ENCODE assay signal across 9 mouse cellular contexts in genomic region chr4:133439460-133440376, GRCm38 (mm10). TPM values are rescaled to one million over a fixed set of nuclear protein-coding genes. Genes with fewer than 3 reads are reported as not detected.
DNase-seq lines count a peak whose midpoint lies in the region; ATAC-seq and TF ChIP-seq lines count a peak whose summit lies in the region.
"Had no signal": no experiment of that assay in that cellular context is flagged by ENCODE, and none has a peak within 500 bp of the region (broad histone marks: within the 10 kb centered on the region; RNA-seq: fewer than 3 reads in every experiment).

No protein-coding gene starts in this region.

- peaks cover 11% of the 10 kb centered on the region for H3K27me3 ChIP-seq in forebrain, embryonic 10.5 days (ENCODE audit: poor library complexity, severe bottlenecking)
- H3K27me3 ChIP-seq in intestine, embryonic 16.5 days (replicated peaks; ENCODE audit: control insufficient read depth, insufficient read depth, low read length) = no peaks in the 10 kb centered on the region
- no peaks in the 10 kb centered on the region for H3K27me3 ChIP-seq in neural tube, embryonic 14.5 days (ENCODE audit: control insufficient read depth, insufficient read depth, low read length)

- peak; percentile 81 for ATAC-seq in intestine, embryonic 16.5 days
- peak; percentile 84 for ATAC-seq in neural tube, embryonic 14.5 days (ENCODE audit: low read depth)
- no peak for ATAC-seq in erythroblast, adult 5-6 weeks (replicated peaks; ENCODE audit: low FRiP score, poor library complexity, severe bottlenecking)

- peak overlapping the region; percentile 46 for H3K4me3 ChIP-seq in forebrain, embryonic 10.5 days
- peak overlapping the region; percentile 32 for H3K4me3 ChIP-seq in intestine, embryonic 16.5 days (ENCODE audit: low read length)
- no peak overlapping the region for H3K4me3 ChIP-seq in neural tube, embryonic 14.5 days (ENCODE audit: low read depth, low read length)

- peak; percentile 41 to 56 for DNase-seq in layer of hippocampus, adult 18-20 months (ENCODE audit: low spot score in 2 of 2)
- DNase-seq in layer of hippocampus, adult 9-10 months (ENCODE audit: low spot score) = no peak
- peak; percentile 94 for DNase-seq in brain, embryonic 14.5 days (ENCODE audit: low read depth)
- peak; percentile 74 for DNase-seq in forebrain, embryonic 10.5 days (ENCODE audit: extremely low spot score, low spot score)
- no peak for DNase-seq in urinary bladder, postnatal 4 days (ENCODE audit: low spot score in 2 of 2)

- no peak for TF ChIP-seq POLR2A in brain, embryonic 14.5 days (IDR thresholded peaks at IDR 0.05; ENCODE audit: borderline replicate concordance, extremely low read depth, insufficient read depth, insufficient read length, poor library complexity, severe bottlenecking)

- H3K4me1 ChIP-seq in forebrain, embryonic 10.5 days = peaks cover 60% of the 10 kb centered on the region
- H3K4me1 ChIP-seq in intestine, embryonic 16.5 days (ENCODE audit: control insufficient read depth, insufficient read depth, low read length) = peaks cover 34% of the 10 kb centered on the region
- peaks cover 5% of the 10 kb centered on the region; the same call in 1 of the 2 replicates for H3K4me1 ChIP-seq in neural tube, embryonic 14.5 days (ENCODE audit: control insufficient read depth, insufficient read depth, low read length)

- H3K36me3 ChIP-seq in forebrain, embryonic 10.5 days (replicated peaks) = no peaks in the 10 kb centered on the region
- H3K36me3 ChIP-seq in intestine, embryonic 16.5 days (ENCODE audit: control insufficient read depth, insufficient read depth, low read length) = no peaks in the 10 kb centered on the region
- H3K36me3 ChIP-seq in neural tube, embryonic 14.5 days (ENCODE audit: control insufficient read depth, insufficient read depth, low read length) = no peaks in the 10 kb centered on the region

- no peak for TF ChIP-seq CTCF in brain, embryonic 14.5 days (IDR thresholded peaks at IDR 0.05; ENCODE audit: borderline replicate concordance, extremely low read depth, insufficient read depth, insufficient read length)

- no peaks in the 10 kb centered on the region for H3K9me3 ChIP-seq in forebrain, embryonic 10.5 days
- H3K9me3 ChIP-seq in intestine, embryonic 16.5 days (ENCODE audit: control insufficient read depth, low read length) = no peaks in the 10 kb centered on the region
- H3K9me3 ChIP-seq in neural tube, embryonic 14.5 days (ENCODE audit: control insufficient read depth, low read length) = no peaks in the 10 kb centered on the region

- H3K27ac ChIP-seq in forebrain, embryonic 10.5 days = peak overlapping the region; percentile 89
- H3K27ac ChIP-seq in intestine, embryonic 16.5 days (ENCODE audit: low read length) = peak overlapping the region; percentile 96
- peak overlapping the region; percentile 70 for H3K27ac ChIP-seq in neural tube, embryonic 14.5 days (ENCODE audit: low read depth, low read length)
- H3K27ac ChIP-seq: macrophage had no signal

- 12% methylated on average over 17 of the region's 17 CpGs for WGBS in forebrain, embryonic 10.5 days
- WGBS in intestine, embryonic 16.5 days = 7% methylated on average over 17 of the region's 17 CpGs
- 9% methylated on average over 17 of the region's 17 CpGs for WGBS in neural tube, embryonic 14.5 days

- peak overlapping the region; percentile 65 for H3K9ac ChIP-seq in intestine, embryonic 16.5 days (ENCODE audit: low read depth, low read length)
- H3K9ac ChIP-seq in neural tube, embryonic 14.5 days (replicated peaks; ENCODE audit: low read depth, low read length) = 0 out of 2 replicates have a peak overlapping the region, but pooled peaks have one; percentile 32

- peak overlapping the region; percentile 55 for H3K4me2 ChIP-seq in intestine, embryonic 16.5 days (ENCODE audit: low read depth, low read length)
- peak overlapping the region; percentile 35 for H3K4me2 ChIP-seq in neural tube, embryonic 14.5 days (ENCODE audit: low read depth, low read length)

RNA-seq across cellular contexts. Expression of gene Tent5b, which starts 40.2 kb away (rescaled TPM):
- not detected for total RNA-seq in layer of hippocampus, adult 18-20 months (2021)
- polyA plus RNA-seq in brain, embryonic 14.5 days (2012; rRNA removed) = 0.19 and 0.45 TPM in 2 replicates
- 0.71 and 1.2 TPM in 2 replicates for polyA plus RNA-seq in forebrain, embryonic 10.5 days (2016; fragmentation: Nextera tagmentation; extraction: Ambion mirVana)
- 0.66 and 0.73 TPM in 2 replicates for polyA plus RNA-seq in intestine, embryonic 16.5 days (2015; fragmentation: Nextera tagmentation; extraction: Ambion mirVana)
- 0.18 TPM in 1 of 2 replicates, not detected in the other for polyA plus RNA-seq in neural tube, embryonic 14.5 days (2014; fragmentation: Nextera tagmentation; extraction: Ambion mirVana)
- not detected in 2 replicates for total RNA-seq in erythroblast, adult 5-6 weeks (2015; ENCODE audit: low replicate concordance)
- total RNA-seq in erythroblast, adult 5-6 weeks (2017; ENCODE audit: low replicate concordance) = not detected in 2 replicates
- polyA plus RNA-seq: macrophage had no signal

RNA-seq across cellular contexts. Expression of gene Trnp1, which starts 58.6 kb away (rescaled TPM):
- total RNA-seq in layer of hippocampus, adult 18-20 months (2021) = 100 to 1,000 TPM; 178 to 179 TPM
- polyA plus RNA-seq in brain, embryonic 14.5 days (2012; rRNA removed) = 6.6 and 8.2 TPM in 2 replicates
- 0.36 and 0.48 TPM in 2 replicates for polyA plus RNA-seq in forebrain, embryonic 10.5 days (2016; fragmentation: Nextera tagmentation; extraction: Ambion mirVana)
- 0.70 and 0.81 TPM in 2 replicates for polyA plus RNA-seq in intestine, embryonic 16.5 days (2015; fragmentation: Nextera tagmentation; extraction: Ambion mirVana)
- 9.5 and 11.2 TPM in 2 replicates for polyA plus RNA-seq in neural tube, embryonic 14.5 days (2014; fragmentation: Nextera tagmentation; extraction: Ambion mirVana)
- not detected in 2 replicates for total RNA-seq in erythroblast, adult 5-6 weeks (2015; ENCODE audit: low replicate concordance)
- total RNA-seq in erythroblast, adult 5-6 weeks (2017; ENCODE audit: low replicate concordance) = not detected in 2 replicates

Comparison
In these comparisons a context has a peak if more than half of its experiments do, and no peak if none do; other contexts are left out.
1. DNase-seq: peak in layer of hippocampus, adult 18-20 months (2 of 2), brain, embryonic 14.5 days (single experiment) and forebrain, embryonic 10.5 days (single experiment); none in layer of hippocampus, adult 9-10 months (single experiment) and urinary bladder, postnatal 4 days (0 of 2).
2. Peak in every context shown above with its lines, with median percentiles within 50 percentile points of each other: H3K27ac ChIP-seq.